Mouse (Mus musculus) hindbrain, embryonic 14.5 days (tissue): Measurements from ENCODE around the gene Nostrin. TPM values are rescaled to one million over a fixed set of nuclear protein-coding genes. Genes with fewer than 3 reads are reported as not detected.

Source experiments
- ATAC-seq: fragments of 200-750 bp; cut with Nextera tagmentation; 2 replicates; pipeline ENCODE4 v1.8.0; 2017; ENCODE audit warnings: moderate number of reproducible peaks, mild to moderate bottlenecking, moderate TSS enrichment, moderate library complexity; ENCODE audit not compliant: low FRiP score
- DNase-seq: peaks from one replicate; pipeline ENCODE4 v3.0.0-alpha.2; 2015; ENCODE audit warnings: low spot score
- H3K27ac ChIP-seq: fragments of 300-500 bp; sonication (generic); 2 replicates; pipeline ENCODE4 v1.5.1; 2014; ENCODE audit warnings: mild to moderate bottlenecking, moderate library complexity
- H3K27me3 ChIP-seq: fragments of 300-500 bp; sonication (generic); 2 replicates; pipeline ENCODE4 v1.6.1; 2014; ENCODE audit warnings: mild to moderate bottlenecking, low read length, mixed read lengths; ENCODE audit not compliant: control insufficient read depth, insufficient read depth
- H3K36me3 ChIP-seq: fragments of 300-500 bp; sonication (generic); replicated peaks from 2 replicates; pipeline ENCODE4 v1.6.1; 2014; ENCODE audit not compliant: control insufficient read depth, insufficient read depth
- H3K4me1 ChIP-seq: fragments of 300-500 bp; sonication (generic); replicated peaks from 2 replicates; pipeline ENCODE4 v1.6.1; 2014; ENCODE audit warnings: antibody characterized with exemption, low read length, mixed read lengths; ENCODE audit not compliant: control insufficient read depth, insufficient read depth
- H3K4me2 ChIP-seq: fragments of 300-500 bp; sonication (generic); replicated peaks from 2 replicates; pipeline ENCODE4 v1.6.1; 2014; ENCODE audit warnings: mild to moderate bottlenecking, moderate library complexity
- H3K4me3 ChIP-seq: fragments of 300-500 bp; sonication (generic); replicated peaks from 2 replicates; pipeline ENCODE4 v1.5.1; 2014; ENCODE audit warnings: mild to moderate bottlenecking, low read length
- H3K9ac ChIP-seq: fragments of 300-500 bp; sonication (generic); 2 replicates; pipeline ENCODE4 v1.6.1; 2014
- H3K9me3 ChIP-seq: fragments of 300-500 bp; sonication (generic); 2 replicates; pipeline ENCODE4 v1.6.1; 2016; ENCODE audit warnings: low read length; ENCODE audit not compliant: control insufficient read depth
- WGBS: fragments of 180-500 bp; shearing (Covaris S2); extraction: QIAGEN DNeasy Blood & Tissue Kit; methylation state at CpG from one replicate; pipeline ENCODE4 v1.1.7; 2014; 5-methylcytosine and 5-hydroxymethylcytosine counted together
- polyA plus RNA-seq: library from polyadenylated mRNA; unstranded; fragments of >200 nt; fragmentation: Nextera tagmentation; extraction: Ambion mirVana; gene quantifications from 2 replicates; pipeline ENCODE4 v1.2.1, GENCODE M21; 2014

Gene Nostrin
- polyA plus RNA-seq, 1 experiment from 2014 or later, result 1.7 TPM

- WGBS, result 62% methylated on average over 9 of the region's 9 CpGs
- no peaks in the 10 kb centered on the region for H3K9me3 ChIP-seq
- no peak overlapping the region for H3K9ac ChIP-seq
- ATAC-seq, result no peak
- no peaks in the 10 kb centered on the region for H3K27me3 ChIP-seq
- H3K4me3 ChIP-seq, result no peak overlapping the region
- DNase-seq, result no peak
- H3K4me2 ChIP-seq, result no peak overlapping the region
- no peaks in the 10 kb centered on the region for H3K36me3 ChIP-seq
- no peaks in the 10 kb centered on the region for H3K4me1 ChIP-seq
- no peak overlapping the region for H3K27ac ChIP-seq
Measured at GRCm38 (mm10) chr2:69170395-69171077, 34.9 kb downstream of the Nostrin start.

- 77% methylated on average over 5 of the region's 5 CpGs for WGBS
- no peak overlapping the region for H3K4me2 ChIP-seq
- H3K27me3 ChIP-seq, result no peaks in the 10 kb centered on the region
- H3K36me3 ChIP-seq, result no peaks in the 10 kb centered on the region
- DNase-seq, result no peak
- no peak overlapping the region for H3K9ac ChIP-seq
- no peaks in the 10 kb centered on the region for H3K9me3 ChIP-seq
- no peaks in the 10 kb centered on the region for H3K4me1 ChIP-seq
- no peak for ATAC-seq
- H3K27ac ChIP-seq, result no peak overlapping the region
- no peak overlapping the region for H3K4me3 ChIP-seq
Measured at GRCm38 (mm10) chr2:69175296-69175695, 39.7 kb downstream of the Nostrin start.

- DNase-seq (no peak), ATAC-seq (no peak)
- Histone ChIP-seq H3K9me3 (no peaks in the 10 kb centered on the region), H3K9ac (no peak overlapping the region), H3K4me1 (no peaks in the 10 kb centered on the region), H3K4me3 (no peak overlapping the region), H3K36me3 (no peaks in the 10 kb centered on the region), H3K27me3 (no peaks in the 10 kb centered on the region), H3K4me2 (no peak overlapping the region), H3K27ac (no peak overlapping the region)
- 88% methylated on average over 4 of the region's 4 CpGs for WGBS
Measured at GRCm38 (mm10) chr2:69179721-69180120, 44.1 kb downstream of the Nostrin start.

- no peaks in the 10 kb centered on the region for H3K36me3 ChIP-seq
- H3K9me3 ChIP-seq, result no peaks in the 10 kb centered on the region
- no peaks in the 10 kb centered on the region for H3K27me3 ChIP-seq
- H3K4me3 ChIP-seq, result no peak overlapping the region
- no peak overlapping the region for H3K27ac ChIP-seq
- H3K4me2 ChIP-seq, result no peak overlapping the region
- H3K9ac ChIP-seq, result no peak overlapping the region
- ATAC-seq (no peak), DNase-seq (no peak)
- H3K4me1 ChIP-seq, result no peaks in the 10 kb centered on the region
- 88% methylated on average over 2 of the region's 2 CpGs for WGBS
Measured at GRCm38 (mm10) chr2:69187990-69188389, 52.4 kb downstream of the Nostrin start.

- ATAC-seq, result no peak
- Histone ChIP-seq H3K27me3 (no peaks in the 10 kb centered on the region), H3K9me3 (no peaks in the 10 kb centered on the region), H3K4me2 (no peak overlapping the region), H3K4me1 (no peaks in the 10 kb centered on the region), H3K27ac (no peak overlapping the region), H3K36me3 (no peaks in the 10 kb centered on the region), H3K4me3 (no peak overlapping the region), H3K9ac (no peak overlapping the region)
- no peak for DNase-seq
- WGBS, result 85% methylated on average over 6 of the region's 6 CpGs
Measured at GRCm38 (mm10) chr2:69188732-69189131, 53.1 kb downstream of the Nostrin start.

- no peak overlapping the region for H3K4me2 ChIP-seq
- no peak overlapping the region for H3K9ac ChIP-seq
- H3K27me3 ChIP-seq, result no peaks in the 10 kb centered on the region
- ATAC-seq (no peak), DNase-seq (no peak)
- no peak overlapping the region for H3K4me3 ChIP-seq
- H3K27ac ChIP-seq, result no peak overlapping the region
- no peaks in the 10 kb centered on the region for H3K4me1 ChIP-seq
- H3K9me3 ChIP-seq, result no peaks in the 10 kb centered on the region
- H3K36me3 ChIP-seq, result no peaks in the 10 kb centered on the region
- WGBS, result 75% methylated on average over 4 of the region's 4 CpGs
Measured at GRCm38 (mm10) chr2:69189222-69189621, 53.6 kb downstream of the Nostrin start.

GRCm38 (mm10) chr2:69191059-69191458 lies 55.5 kb downstream of the Nostrin start:
- DNase-seq (no peak), ATAC-seq (no peak)
- Histone ChIP-seq H3K27ac (no peak overlapping the region), H3K9me3 (no peaks in the 10 kb centered on the region), H3K27me3 (no peaks in the 10 kb centered on the region), H3K9ac (no peak overlapping the region), H3K36me3 (no peaks in the 10 kb centered on the region), H3K4me1 (no peaks in the 10 kb centered on the region), H3K4me2 (no peak overlapping the region), H3K4me3 (no peak overlapping the region)
- 94% methylated on average over 5 of the region's 5 CpGs for WGBS

- H3K9ac ChIP-seq, result no peak overlapping the region
- no peaks in the 10 kb centered on the region for H3K27me3 ChIP-seq
- H3K4me1 ChIP-seq, result no peaks in the 10 kb centered on the region
- 92% methylated on average over 5 of the region's 5 CpGs for WGBS
- no peaks in the 10 kb centered on the region for H3K9me3 ChIP-seq
- H3K4me2 ChIP-seq, result no peak overlapping the region
- no peak for ATAC-seq
- H3K36me3 ChIP-seq, result no peaks in the 10 kb centered on the region
- H3K4me3 ChIP-seq, result no peak overlapping the region
- no peak for DNase-seq
- H3K27ac ChIP-seq, result no peak overlapping the region
Measured at GRCm38 (mm10) chr2:69193555-69193954, 58.0 kb downstream of the Nostrin start.

- DNase-seq (no peak), ATAC-seq (no peak)
- peak overlapping the region; percentile 50; the same call in 1 of the 2 replicates for H3K9ac ChIP-seq
- 18% methylated on average over 6 of the region's 6 CpGs for WGBS
- no peaks in the 10 kb centered on the region for H3K9me3 ChIP-seq
- H3K27ac ChIP-seq, result no peak overlapping the region
- H3K4me3 ChIP-seq, result peak overlapping the region; percentile 68
- H3K27me3 ChIP-seq, result no peaks in the 10 kb centered on the region
- peak overlapping the region; percentile 83 for H3K4me2 ChIP-seq
- H3K4me1 ChIP-seq, result no peaks in the 10 kb centered on the region; the same call in 1 of the 2 replicates
- no peaks in the 10 kb centered on the region for H3K36me3 ChIP-seq
Measured at GRCm38 (mm10) chr2:69205185-69205584, 69.6 kb downstream of the Nostrin start.
